Mouse (Mus musculus): ENCODE results near the gene Bpifa5. TPM values are rescaled to one million over a fixed set of nuclear protein-coding genes. Genes with fewer than 3 reads are reported as not detected.
"Not testable (repeated sequence)": the region's sequence is repeated elsewhere in the genome, so short reads cannot be mapped to it uniquely, and the experiment has no call there.

Bpifa5 gene
- not detected for total RNA-seq (2021)
- long read RNA-seq, experiment 1, result 0 reads
- long read RNA-seq, experiment 2, result 0 reads

DNA sequence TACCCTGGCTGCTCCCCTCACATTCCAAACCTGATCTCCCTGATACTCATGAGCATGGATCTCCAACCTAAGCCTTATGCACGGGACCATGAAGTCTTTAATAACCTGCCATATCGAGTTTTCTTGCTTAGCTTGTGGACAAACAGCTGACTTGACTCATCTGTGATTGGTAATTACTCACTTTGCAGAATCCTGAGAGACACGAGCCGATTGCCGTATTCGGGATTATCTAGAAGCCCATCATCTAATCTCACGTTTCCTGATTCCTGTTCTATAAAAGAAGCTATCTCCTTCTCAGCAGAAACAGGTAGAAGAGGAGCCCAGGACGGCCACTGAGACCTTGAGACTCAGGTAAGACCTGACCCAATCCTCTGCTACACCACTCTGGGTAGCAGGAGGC lies at the start of gene Bpifa5:
TSS of gene Bpifa5 (plus strand) at position 301 of the 400 bp plus-strand sequence.
- no peak for DNase-seq (ENCODE audit: low spot score)

DNA sequence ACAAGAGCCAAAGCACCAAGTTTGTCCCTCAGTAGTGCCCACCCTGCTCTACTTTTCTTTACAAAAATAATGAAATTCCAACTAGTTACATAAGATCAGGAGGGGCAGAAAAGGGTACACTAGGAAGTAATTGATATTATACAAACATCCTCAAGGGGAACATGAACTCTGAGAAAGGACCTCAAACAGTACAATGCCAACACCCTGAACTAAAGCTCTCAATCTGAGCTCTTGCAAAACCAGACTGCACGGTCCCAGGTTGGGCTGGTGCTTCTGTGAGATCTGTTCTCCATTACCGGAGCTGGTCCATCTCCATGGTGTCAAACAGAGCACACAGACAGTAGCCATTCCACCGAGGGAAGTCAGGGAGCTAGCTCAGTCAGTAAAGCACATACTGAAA lies 45.0 kb upstream of the Bpifa5 start:
- DNase-seq (ENCODE audit: low spot score), result no peak

DNA sequence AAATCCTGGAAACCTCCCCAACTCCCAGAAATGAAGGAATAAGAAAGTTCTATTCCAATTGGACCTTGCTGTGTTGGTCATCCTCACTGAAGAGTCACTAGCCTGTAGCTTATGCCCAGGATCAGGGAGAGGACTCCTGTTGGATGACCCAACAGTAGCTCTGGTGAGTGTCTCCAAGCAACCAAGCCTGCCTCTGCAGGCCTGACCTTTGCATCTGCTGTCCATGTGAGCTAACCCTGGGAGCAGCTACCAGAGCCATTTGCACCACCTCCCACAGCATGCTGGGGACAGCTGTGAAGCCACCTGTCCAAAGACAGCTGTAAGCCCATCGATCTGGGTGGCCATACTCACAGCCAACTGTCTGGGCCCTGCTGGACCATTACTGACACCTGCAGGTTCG lies 32.3 kb upstream of the Bpifa5 start, which contains the start of gene Bpifa3:
TSS of gene Bpifa3 (plus strand) at position 217 of the 400 bp plus-strand sequence.
- DNase-seq (ENCODE audit: low spot score), result no peak

DNA sequence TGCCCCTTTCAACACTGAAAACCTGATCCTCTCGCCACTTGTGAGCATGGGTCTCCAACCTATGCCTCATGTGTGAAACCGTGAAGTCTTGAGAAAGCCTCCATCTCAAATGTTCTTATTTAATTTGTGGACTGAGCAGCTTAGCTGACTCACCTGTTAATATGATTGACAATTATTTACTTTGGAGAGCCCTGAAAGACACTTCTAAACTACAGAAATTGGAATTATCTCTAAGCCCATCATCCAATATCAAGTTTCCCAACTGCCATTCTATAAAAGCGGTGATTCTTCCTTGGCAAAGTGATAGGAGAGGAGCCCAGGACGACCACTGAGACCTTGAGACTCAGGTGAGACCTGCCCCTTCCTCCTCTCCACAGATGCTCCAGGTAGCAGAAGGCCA lies 19.8 kb upstream of the Bpifa5 start, which contains the start of gene Bpifa1:
TSS of gene Bpifa1 (plus strand) at position 301 of the 400 bp plus-strand sequence.
- DNase-seq (ENCODE audit: low spot score), result no peak

DNA sequence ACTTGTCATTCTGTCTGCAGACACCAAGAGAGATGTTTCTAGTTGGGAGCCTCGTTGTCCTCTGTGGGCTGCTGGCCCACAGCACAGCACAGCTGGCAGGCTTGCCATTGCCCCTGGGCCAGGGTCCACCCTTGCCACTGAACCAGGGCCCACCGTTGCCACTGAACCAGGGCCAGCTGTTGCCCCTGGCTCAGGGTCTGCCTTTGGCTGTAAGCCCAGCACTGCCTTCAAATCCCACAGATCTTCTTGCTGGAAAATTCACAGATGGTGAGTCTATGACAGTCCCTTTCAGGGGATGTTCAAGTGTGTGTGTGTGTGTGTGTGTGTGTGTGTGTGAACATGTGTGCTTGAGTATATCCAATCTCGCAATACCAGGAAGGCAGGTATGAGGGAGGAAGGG lies 18.7 kb upstream of the Bpifa5 start:
- no peak for DNase-seq (ENCODE audit: low spot score)

DNA sequence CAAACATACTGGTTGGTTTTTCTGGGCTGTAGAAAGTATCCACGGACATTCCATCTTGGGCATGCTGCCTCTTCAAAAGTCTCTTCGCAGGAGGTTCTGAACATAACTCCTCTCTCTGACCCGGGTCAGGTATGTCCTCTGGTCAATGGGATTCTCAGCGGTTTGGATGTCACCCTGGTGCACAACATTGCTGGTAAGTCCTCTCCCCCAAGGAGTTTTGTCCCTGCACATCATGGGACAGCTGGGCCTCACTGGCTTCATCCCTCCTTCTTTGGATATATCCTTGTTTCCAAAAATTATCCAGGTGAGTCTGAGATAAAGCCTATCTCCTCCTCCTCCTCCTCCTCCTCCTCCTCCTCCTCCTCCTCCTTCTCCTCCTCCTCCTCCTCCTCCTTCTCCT lies 14.9 kb upstream of the Bpifa5 start:
- DNase-seq (ENCODE audit: low spot score), result no peak

DNA sequence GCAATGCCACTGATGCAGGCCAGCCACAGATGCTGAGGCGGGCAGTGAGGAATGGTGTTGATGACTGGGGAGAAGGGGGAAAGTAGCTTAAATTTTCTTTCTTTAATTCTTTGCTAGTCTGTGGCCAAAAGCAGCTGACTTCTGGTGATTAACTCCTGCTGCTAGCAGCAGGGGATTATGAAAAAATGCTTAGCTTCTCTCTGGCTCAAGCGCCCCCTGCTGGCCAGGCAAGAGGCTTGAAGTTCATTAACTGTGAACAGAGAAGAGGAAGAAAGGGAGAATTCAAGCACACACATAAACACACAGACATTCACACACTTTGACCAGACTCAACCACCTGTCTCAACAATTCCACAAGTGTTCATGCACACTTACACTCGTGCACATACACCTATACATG lies 4.0 kb upstream of the Bpifa5 start:
- DNase-seq (ENCODE audit: low spot score), result no peak

DNA sequence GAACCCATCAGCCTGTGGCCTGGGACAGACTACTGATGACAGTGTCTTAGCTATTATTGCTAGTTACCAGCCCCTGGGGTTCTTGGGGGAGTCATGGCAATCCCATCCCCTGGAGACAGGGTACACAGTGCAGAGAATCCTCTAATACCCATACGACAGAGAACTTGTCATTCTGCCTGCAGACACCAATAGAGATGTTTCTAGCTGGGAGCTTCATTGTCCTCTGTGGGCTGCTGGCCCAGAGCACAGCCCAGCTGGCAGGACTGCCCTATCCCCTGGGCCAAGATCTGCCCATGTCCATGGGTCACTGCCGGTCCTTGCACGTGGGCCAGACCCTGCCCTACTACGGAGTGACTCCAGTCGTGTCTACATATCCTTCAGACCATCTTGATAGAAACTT lies 899 bp downstream of the Bpifa5 start:
- no peak for DNase-seq (ENCODE audit: low spot score)

DNA sequence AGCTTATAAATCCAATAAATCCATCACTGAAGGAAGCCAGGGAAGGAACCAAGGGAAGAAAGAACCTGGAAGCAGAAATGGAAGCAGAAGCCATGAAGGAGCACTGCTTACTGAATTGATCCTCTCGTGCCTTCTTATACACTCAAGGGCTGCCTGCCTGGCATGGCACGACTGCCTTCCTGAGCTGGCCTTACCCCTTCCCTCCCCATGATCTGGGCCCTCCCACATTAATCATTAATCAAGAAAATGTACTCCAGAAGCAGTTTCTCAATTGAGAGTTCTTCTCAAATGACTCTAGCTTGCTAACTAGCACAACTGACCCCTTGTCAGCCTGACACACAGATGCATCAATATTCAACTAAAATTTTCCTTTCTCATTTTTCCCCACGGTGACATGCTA lies 6.8 kb downstream of the Bpifa5 start:
- DNase-seq (ENCODE audit: low spot score), result no peak

DNA sequence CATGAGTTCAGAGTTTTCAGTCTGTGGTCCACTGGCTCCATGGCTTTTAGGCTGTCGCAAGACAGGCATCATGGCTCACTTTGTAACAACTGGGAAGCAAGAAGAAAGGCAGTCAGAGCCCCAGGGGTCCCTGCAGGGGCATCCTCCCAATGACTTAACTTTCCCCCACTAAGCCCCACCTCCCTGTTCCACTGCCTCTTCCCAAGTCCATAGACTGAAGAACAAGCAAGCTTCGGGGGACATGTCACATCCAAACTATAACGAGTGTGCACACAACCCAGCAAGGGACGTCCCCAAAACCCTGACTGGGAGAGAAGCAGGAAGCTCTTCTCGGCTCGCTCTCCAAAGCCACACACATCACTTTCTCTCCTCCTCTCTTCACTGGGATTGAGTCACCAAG lies 9.2 kb downstream of the Bpifa5 start:
- DNase-seq (ENCODE audit: low spot score), result no peak

DNA sequence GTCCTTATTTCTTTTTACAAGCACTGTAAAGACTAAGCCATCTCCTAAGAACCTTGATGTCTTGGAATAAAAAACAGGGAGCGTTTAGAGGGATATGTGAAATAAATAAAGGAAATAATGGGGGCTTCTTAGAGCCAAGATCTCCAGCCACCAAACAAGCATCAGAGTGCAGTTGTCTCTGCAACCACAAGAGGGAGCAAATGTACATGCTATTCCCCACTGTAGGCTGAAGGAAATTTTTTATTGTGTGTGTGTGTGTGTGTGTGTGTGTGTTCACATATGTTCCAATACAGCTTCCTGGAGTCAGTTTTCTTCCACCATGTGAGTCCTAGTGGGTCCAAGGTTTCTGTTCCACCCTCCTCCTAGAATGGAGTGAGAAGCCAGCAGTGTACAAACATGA lies 10.9 kb downstream of the Bpifa5 start:
- DNase-seq (ENCODE audit: low spot score), result no peak

DNA sequence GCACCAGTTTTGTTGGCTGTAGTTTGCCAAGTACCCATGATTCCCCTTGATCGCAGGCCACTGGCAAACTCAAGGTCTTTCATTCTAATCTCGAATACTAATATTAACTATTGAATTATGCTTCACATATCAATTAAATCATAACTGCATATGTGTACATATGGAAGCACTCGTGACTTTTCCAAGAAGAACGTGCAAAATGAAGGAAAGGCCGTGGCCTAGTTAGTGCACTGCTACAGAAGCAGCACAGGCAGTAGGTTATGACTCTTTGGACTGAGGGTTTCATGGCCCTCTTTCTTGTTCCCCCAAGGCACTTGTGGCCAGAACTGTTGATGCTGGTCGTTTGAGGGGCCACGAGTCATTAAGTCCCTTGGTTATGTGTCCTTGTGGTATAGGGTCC lies 19.5 kb downstream of the Bpifa5 start:
- DNase-seq (ENCODE audit: low spot score), result not testable (repeated sequence)

DNA sequence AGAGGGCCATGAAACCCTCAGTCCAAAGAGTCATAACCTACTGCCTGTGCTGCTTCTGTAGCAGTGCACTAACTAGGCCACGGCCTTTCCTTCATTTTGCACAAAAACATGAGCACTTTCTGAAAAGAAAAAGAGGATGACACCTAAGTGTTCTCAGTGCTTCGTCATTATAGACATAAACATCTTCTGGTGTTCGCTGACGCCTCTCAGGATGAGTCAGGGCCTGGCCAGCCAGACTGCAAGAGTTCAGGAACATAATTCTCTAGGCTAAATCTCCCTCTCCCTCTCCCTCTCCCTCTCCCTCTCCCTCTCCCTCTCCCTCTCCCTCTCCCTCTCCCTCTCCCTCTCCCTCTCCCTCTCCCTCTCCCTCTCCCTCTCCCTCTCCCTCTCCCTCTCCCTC lies 20.7 kb downstream of the Bpifa5 start:
- not testable (repeated sequence) for DNase-seq (ENCODE audit: low spot score)

DNA sequence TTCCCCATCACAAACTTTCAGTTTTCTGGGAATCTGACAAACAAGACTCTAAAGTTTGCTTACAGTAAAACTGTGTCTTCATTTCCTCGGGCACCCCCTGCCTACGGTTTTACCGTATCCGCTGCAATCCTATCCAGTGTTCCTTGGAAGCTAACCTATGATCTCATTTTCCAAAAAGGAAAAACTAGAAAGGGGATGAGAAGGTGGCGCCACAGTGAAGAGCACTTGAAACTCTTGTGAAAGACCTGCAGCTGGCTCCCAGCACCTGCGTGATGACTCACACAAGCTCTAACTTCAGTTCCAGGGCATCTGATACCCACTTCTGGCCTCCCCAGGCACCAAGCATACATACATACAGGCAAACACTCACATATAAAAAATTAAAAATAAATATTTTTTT lies 22.9 kb downstream of the Bpifa5 start:
- no peak for DNase-seq (ENCODE audit: low spot score)

DNA sequence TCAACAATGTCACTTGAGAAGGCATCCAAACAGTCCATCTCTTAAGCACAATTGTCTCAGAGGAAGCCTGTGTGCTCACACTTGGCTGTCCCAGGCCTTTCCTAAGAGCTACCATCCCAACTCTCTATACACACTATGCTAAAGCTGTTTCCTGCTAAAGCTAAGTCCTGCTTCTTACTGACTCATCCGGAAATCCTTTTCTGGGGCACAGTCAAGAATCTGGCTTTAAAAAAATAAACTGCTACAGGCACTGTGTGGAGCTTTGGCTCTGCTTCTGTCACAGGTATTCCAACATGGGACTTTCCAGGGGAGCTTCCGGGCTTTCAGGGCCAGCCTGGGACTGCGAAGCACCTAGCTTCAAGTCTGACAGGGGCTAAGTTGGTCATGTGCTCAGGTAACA lies 23.3 kb downstream of the Bpifa5 start:
- no peak for DNase-seq (ENCODE audit: low spot score)

DNA sequence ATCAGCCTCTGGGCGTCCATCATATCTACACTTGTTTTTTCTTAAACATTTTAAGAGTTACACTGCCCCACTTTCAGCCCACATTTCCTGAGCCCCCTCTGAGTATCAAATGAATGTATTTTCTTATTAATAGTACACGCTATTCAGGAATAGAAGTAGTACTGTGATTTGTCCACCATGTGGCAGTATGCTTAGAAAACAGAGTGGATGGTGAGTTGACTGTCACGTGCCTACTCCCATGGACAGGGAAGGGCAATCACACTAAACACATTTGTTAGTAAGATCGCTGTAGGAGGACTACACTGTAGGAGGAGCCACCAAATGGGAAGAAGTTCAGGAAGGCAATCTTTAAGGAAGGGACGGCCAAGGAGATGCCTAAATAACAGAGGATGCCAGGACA lies 25.1 kb downstream of the Bpifa5 start:
- DNase-seq (ENCODE audit: low spot score), result no peak

DNA sequence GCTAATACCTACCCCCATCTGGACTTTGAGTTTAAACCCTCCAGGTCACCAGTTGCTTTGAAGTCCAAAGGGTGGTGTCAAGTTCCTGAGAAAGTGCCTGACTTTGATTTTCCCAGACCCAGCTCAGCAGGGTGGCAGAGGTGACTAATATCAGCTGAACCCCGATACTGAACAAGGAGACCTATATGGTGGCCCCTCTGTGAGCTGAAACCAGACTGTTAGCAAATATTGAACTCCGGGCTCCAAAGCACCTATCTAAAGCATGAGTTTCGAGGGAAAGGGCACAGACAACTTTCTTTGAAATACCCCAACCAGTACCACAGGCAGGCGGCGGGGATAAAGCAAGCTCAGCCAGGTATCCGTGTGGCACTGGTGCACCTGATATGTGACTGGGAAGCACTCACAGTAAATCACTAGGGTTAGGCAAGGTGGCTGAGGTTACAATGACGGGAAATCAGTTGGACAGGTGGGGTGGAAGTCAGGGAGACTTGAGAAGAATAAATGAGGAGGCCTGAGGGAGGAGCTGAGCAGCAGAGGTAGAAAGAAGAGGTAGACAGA lies 27.5 kb downstream of the Bpifa5 start:
- no peak for DNase-seq (ENCODE audit: low spot score)

DNA sequence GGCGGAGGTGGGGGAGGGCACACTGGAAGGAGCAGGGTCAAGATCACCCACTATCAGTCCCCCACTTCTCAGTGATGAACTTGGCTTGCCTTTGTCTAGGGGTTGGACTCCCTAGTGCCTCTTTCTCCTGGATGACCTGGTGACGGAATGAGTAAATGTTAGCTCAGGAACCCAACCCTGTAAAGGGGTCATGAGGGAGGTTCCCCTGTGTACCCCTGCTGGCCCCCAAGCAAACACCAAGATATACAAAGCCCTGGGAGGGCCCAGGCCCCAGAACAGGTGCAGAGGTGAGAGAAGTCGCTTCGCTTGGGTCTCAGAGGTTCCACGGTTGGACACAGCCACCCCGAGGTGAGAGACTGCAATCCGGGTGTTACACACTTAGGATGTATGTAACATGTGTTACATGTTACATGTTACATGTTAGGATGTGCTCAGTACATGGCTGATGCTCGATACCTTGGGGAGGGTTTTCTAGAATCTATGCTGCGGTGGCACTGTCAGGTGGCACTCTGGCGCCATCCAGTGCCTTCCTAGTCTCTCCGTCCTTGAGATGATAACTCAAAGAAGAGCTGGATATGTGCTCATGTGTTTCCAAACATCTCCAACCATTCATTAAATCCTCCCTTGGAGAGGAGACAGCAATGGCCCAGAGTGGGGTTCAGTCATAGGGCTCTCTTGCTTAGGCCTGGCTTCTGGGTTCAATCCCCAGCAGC lies 28.3 kb downstream of the Bpifa5 start, which contains the start of gene Bpifb1:
TSS of gene Bpifb1 (plus strand) at position 273 of the 713 bp plus-strand sequence.
- DNase-seq (ENCODE audit: low spot score), result no peak

DNA sequence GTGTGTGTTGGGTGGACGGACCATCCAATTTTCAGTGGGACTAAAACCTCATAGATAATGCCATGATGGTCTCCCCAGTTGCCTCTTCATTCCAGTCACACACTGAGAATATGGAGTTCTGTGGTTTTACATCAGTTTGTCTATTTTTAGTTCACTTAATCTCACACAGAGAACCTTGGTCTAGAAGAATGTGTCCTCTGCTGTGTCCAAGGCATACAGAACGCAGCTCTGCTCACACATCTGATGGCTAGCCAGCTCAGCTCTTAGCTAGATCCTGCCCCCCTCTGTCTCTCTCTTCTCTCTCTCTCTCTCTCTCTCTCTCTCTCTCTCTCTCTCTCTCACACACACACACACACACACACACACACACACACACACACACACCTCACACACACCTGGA lies 29.7 kb downstream of the Bpifa5 start:
- no peak for DNase-seq (ENCODE audit: low spot score)

DNA sequence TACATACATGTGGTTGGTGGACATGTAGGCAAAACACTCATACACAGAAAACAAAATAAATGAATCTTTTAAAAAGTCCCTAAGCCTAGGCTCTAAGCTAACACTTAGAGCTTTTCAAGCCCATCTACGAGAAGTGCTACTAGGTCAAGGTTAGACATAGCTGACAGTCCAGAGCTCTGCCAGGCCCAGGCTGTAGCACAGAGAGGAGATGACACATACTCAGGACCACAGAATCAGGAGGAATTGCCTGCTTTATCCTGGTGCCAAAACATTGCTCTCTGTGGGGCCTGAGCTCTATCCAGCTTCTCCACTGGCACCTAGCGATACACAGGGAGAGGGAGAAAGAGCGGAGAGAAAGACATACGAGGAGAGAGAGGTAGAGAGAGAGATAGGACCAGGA lies 30.7 kb downstream of the Bpifa5 start:
- DNase-seq (ENCODE audit: low spot score), result no peak

DNA sequence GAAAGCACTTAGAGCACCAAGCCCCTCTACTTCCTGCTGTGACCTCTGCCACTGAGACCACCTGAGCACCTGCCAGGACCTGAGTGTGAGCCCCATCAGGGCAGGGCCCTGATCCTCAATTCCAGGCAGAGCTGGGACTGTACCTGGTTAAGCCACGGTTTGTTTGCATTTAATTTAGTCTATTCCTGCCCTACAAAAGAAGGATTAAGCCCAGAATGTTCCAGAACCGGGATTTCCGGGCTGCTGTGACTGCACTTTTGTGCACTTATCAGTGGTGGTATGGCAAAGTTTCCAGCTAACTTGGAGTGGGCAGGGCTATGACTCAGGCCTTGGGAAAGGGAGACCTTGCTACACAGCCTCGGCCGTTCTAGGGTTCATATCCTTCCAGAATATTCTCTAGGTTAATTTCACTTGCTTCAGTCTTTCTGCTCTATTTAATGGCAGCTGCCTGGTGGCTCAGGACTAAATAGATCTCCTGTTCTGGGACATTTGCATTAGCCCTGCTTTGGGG lies 31.6 kb downstream of the Bpifa5 start:
- DNase-seq (ENCODE audit: low spot score), result no peak

DNA sequence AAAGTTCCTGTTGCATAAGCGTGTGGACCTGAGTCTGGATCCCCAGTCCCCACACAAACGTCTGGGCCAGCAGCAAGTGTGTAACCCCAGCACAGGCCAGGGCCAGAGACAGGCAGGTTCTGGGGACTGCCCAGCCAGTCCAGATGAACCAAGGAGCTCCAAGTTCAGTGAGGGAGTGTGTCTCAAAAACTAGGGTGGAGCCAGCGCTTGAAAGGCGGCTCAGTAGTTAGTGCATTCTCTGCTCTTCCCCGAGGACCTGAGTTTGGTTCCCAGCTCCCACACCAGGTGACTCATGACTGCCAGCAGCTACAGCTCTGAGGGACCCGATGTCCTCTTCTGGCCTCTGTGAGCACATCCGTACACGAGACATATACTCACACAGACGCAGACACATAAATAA lies 34.6 kb downstream of the Bpifa5 start:
- DNase-seq (ENCODE audit: low spot score), result no peak

DNA sequence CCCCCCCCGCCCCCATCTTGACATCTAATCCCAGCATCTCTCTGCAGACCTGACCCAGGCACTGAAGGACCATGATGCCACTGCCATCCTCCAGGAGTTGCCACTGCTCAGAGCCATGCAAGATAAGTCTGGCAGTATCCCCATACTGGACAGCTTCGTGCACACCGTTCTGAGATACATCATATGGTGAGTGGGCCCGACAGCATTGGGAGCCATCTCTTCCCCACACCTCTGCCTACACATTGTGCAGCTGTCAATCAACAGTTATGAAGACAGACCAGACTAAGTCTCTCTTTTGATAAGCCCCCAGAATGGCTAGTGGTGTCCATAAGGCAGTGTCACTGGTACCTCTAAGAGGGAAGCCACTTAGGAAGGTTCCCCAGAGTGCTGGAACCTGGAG lies 42.2 kb downstream of the Bpifa5 start:
- DNase-seq (ENCODE audit: low spot score), result no peak
